Mouse (Mus musculus) heart, embryonic 10.5 days (tissue): ENCODE results near the gene Nop58. TPM values are rescaled to one million over a fixed set of nuclear protein-coding genes. Genes with fewer than 3 reads are reported as not detected.
A peak's percentile ranks its signal among the peaks of the same experiment; 100 is the strongest.
"Not testable (repeated sequence)": the region's sequence is repeated elsewhere in the genome, so short reads cannot be mapped to it uniquely, and the experiment has no call there.

Experiments
- DNase-seq: peaks from one replicate; pipeline ENCODE4 v3.0.0-alpha.2; 2017; ENCODE audit warnings: low spot score
- H3K27ac ChIP-seq: fragments of 300-500 bp; sonication (generic); 2 replicates; pipeline ENCODE4 v1.5.1; 2016; ENCODE audit warnings: mild to moderate bottlenecking
- H3K27me3 ChIP-seq: fragments of 300-500 bp; sonication (generic); 2 replicates; pipeline ENCODE4 v1.6.1; 2016; ENCODE audit warnings: mild to moderate bottlenecking; ENCODE audit not compliant: poor library complexity, insufficient read depth, severe bottlenecking
- H3K36me3 ChIP-seq: fragments of 300-500 bp; sonication (generic); 2 replicates; pipeline ENCODE4 v1.6.1; 2016; ENCODE audit warnings: mild to moderate bottlenecking, moderate library complexity
- H3K4me1 ChIP-seq: fragments of 300-500 bp; sonication (generic); 2 replicates; pipeline ENCODE4 v1.6.1; 2016; ENCODE audit warnings: mild to moderate bottlenecking
- H3K4me3 ChIP-seq: fragments of 300-500 bp; sonication (generic); 2 replicates; pipeline ENCODE4 v1.5.1; 2016; ENCODE audit warnings: mild to moderate bottlenecking, moderate library complexity
- H3K9me3 ChIP-seq: fragments of 300-500 bp; sonication (generic); 2 replicates; pipeline ENCODE4 v1.6.1; 2016; ENCODE audit warnings: mild to moderate bottlenecking, moderate library complexity
- WGBS: fragments of 180-500 bp; shearing (Covaris S2); methylation state at CpG from one replicate; pipeline ENCODE4 v1.1.7; 2016; 5-methylcytosine and 5-hydroxymethylcytosine counted together
- polyA plus RNA-seq: library from polyadenylated mRNA; unstranded; fragments of >200 nt; fragmentation: Nextera tagmentation; extraction: Ambion mirVana; gene quantifications from 2 replicates; pipeline ENCODE4 v1.2.1, GENCODE M21; 2016

Nop58 gene
- 207 and 266 TPM in 2 replicates for polyA plus RNA-seq

GRCm38 (mm10) chr1:59684819-59685755, at the start of gene Nop58:
TSS of gene Nop58 (plus strand) at chr1:59684971.
- H3K9me3 ChIP-seq = no peaks in the 10 kb centered on the region
- under 1% methylated on average over 49 of the region's 49 CpGs for WGBS
- DNase-seq = peak; percentile 94
- peak within 1 kb of the TSS; percentile 93 for H3K4me3 ChIP-seq
- peaks cover 12% of the 10 kb centered on the region for H3K36me3 ChIP-seq
- H3K27ac ChIP-seq = peak within 1 kb of the TSS; percentile 96
- peaks cover 4% of the 10 kb centered on the region; the same call in 1 of the 2 replicates for H3K4me1 ChIP-seq
- H3K27me3 ChIP-seq = no peaks in the 10 kb centered on the region

- no peak overlapping the region for H3K4me3 ChIP-seq
- H3K27ac ChIP-seq = no peak overlapping the region
- peaks cover 12% of the 10 kb centered on the region for H3K4me1 ChIP-seq
- H3K9me3 ChIP-seq = no peaks in the 10 kb centered on the region
- 58% methylated on average over 1 of the region's 1 CpGs for WGBS
- H3K27me3 ChIP-seq = no peaks in the 10 kb centered on the region
- DNase-seq = no peak
- peaks cover 17% of the 10 kb centered on the region for H3K36me3 ChIP-seq
Observed at GRCm38 (mm10) chr1:59636349-59636748, 48.4 kb upstream of the Nop58 start.

GRCm38 (mm10) chr1:59638371-59638770, 46.4 kb upstream of the Nop58 start:
- peaks cover 37% of the 10 kb centered on the region for H3K36me3 ChIP-seq

GRCm38 (mm10) chr1:59642488-59642887, 42.3 kb upstream of the Nop58 start:
- peaks cover 58% of the 10 kb centered on the region for H3K36me3 ChIP-seq
- no peaks in the 10 kb centered on the region for H3K9me3 ChIP-seq
- no peak overlapping the region for H3K27ac ChIP-seq
- no peak for DNase-seq
- no peaks in the 10 kb centered on the region for H3K27me3 ChIP-seq
- H3K4me1 ChIP-seq = no peaks in the 10 kb centered on the region
- no peak overlapping the region for H3K4me3 ChIP-seq
- WGBS = 63% methylated on average over 1 of the region's 1 CpGs

More at GRCm38 (mm10) chr1:59638371-59638770, 46.4 kb upstream of the Nop58 start:
- peaks cover 6% of the 10 kb centered on the region; the same call in 1 of the 2 replicates for H3K4me1 ChIP-seq
- 80% methylated on average over 3 of the region's 3 CpGs for WGBS
- no peak for DNase-seq
- no peak overlapping the region for H3K4me3 ChIP-seq
- H3K27ac ChIP-seq = no peak overlapping the region
- no peaks in the 10 kb centered on the region for H3K9me3 ChIP-seq
- H3K27me3 ChIP-seq = no peaks in the 10 kb centered on the region

- whole genome bisulfite sequencing = 92% methylated on average over 2 of the region's 2 CpGs
Observed at GRCm38 (mm10) chr1:59646502-59646901, 38.3 kb upstream of the Nop58 start.

GRCm38 (mm10) chr1:59651201-59651819, 33.5 kb upstream of the Nop58 start:
- H3K27me3 ChIP-seq = no peaks in the 10 kb centered on the region
- H3K4me3 ChIP-seq = no peak overlapping the region
- WGBS = 87% methylated on average over 3 of the region's 3 CpGs
- no peaks in the 10 kb centered on the region for H3K9me3 ChIP-seq
- H3K27ac ChIP-seq = no peak overlapping the region
- DNase-seq = no peak
- H3K36me3 ChIP-seq = peaks cover 70% of the 10 kb centered on the region
- H3K4me1 ChIP-seq = no peaks in the 10 kb centered on the region

More at GRCm38 (mm10) chr1:59646502-59646901, 38.3 kb upstream of the Nop58 start:
- not testable (repeated sequence) for H3K4me3 ChIP-seq, H3K27ac ChIP-seq, H3K4me1 ChIP-seq, H3K27me3 ChIP-seq, DNase-seq, H3K9me3 ChIP-seq
- peaks cover 66% of the 10 kb centered on the region for H3K36me3 ChIP-seq

- Histone ChIP-seq H3K4me1 (no peaks in the 10 kb centered on the region), H3K27ac (no peak overlapping the region), H3K36me3 (peaks cover 50% of the 10 kb centered on the region), H3K9me3 (no peaks in the 10 kb centered on the region), H3K4me3 (no peak overlapping the region), H3K27me3 (no peaks in the 10 kb centered on the region)
- DNase-seq = no peak
- WGBS = 94% methylated on average over 3 of the region's 3 CpGs
Observed at GRCm38 (mm10) chr1:59653243-59653911, 31.4 kb upstream of the Nop58 start.

- Histone ChIP-seq H3K36me3 (peaks cover 36% of the 10 kb centered on the region), H3K27me3 (no peaks in the 10 kb centered on the region), H3K27ac (no peak overlapping the region), H3K9me3 (no peaks in the 10 kb centered on the region), H3K4me1 (no peaks in the 10 kb centered on the region), H3K4me3 (no peak overlapping the region)
- WGBS = 92% methylated on average over 7 of the region's 7 CpGs
- DNase-seq = no peak
Observed at GRCm38 (mm10) chr1:59656244-59657171, 28.3 kb upstream of the Nop58 start.

GRCm38 (mm10) chr1:59663456-59664135, 21.2 kb upstream of the Nop58 start:
- WGBS = 87% methylated on average over 3 of the region's 3 CpGs
- no peak for DNase-seq
- Histone ChIP-seq H3K36me3 (peaks cover 5% of the 10 kb centered on the region; the same call in 1 of the 2 replicates), H3K4me1 (peaks cover 3% of the 10 kb centered on the region; the same call in 1 of the 2 replicates), H3K4me3 (no peak overlapping the region), H3K27me3 (no peaks in the 10 kb centered on the region), H3K9me3 (no peaks in the 10 kb centered on the region), H3K27ac (no peak overlapping the region)

GRCm38 (mm10) chr1:59668871-59669270, 15.9 kb upstream of the Nop58 start:
- peaks cover 3% of the 10 kb centered on the region; the same call in 1 of the 2 replicates for H3K4me1 ChIP-seq
- H3K27me3 ChIP-seq = no peaks in the 10 kb centered on the region
- DNase-seq = no peak
- H3K4me3 ChIP-seq = no peak overlapping the region
- no peaks in the 10 kb centered on the region for H3K9me3 ChIP-seq
- WGBS = 93% methylated on average over 2 of the region's 2 CpGs
- 0 out of 2 replicates have a peak, but pooled peaks cover 5% of the 10 kb centered on the region for H3K36me3 ChIP-seq
- H3K27ac ChIP-seq = no peak overlapping the region

- peak; percentile 77 for DNase-seq
- H3K4me3 ChIP-seq = peak overlapping the region; percentile 98
- 0 out of 2 replicates have a peak, but pooled peaks cover 5% of the 10 kb centered on the region for H3K36me3 ChIP-seq
- no peaks in the 10 kb centered on the region for H3K27me3 ChIP-seq
- peak overlapping the region; percentile 95 for H3K27ac ChIP-seq
- no peaks in the 10 kb centered on the region for H3K9me3 ChIP-seq
- peaks cover 3% of the 10 kb centered on the region; the same call in 1 of the 2 replicates for H3K4me1 ChIP-seq
- under 1% methylated on average over 48 of the region's 54 CpGs for WGBS
Observed at GRCm38 (mm10) chr1:59669962-59670630, 14.7 kb upstream of the Nop58 start.
